Mouse (Mus musculus) embryonic facial prominence, embryonic 14.5 days (tissue): ENCODE data around the gene Ror1. TPM values are rescaled to one million over a fixed set of nuclear protein-coding genes. Genes with fewer than 3 reads are reported as not detected.

Source experiments
- ATAC-seq: fragments of 200-750 bp; cut with Nextera tagmentation; 2 replicates; pipeline ENCODE4 v1.8.0; 2017; ENCODE audit warnings: low read depth, moderate number of reproducible peaks, moderate TSS enrichment
- DNase-seq: peaks from one replicate; pipeline ENCODE4 v3.0.0-alpha.2; 2015; ENCODE audit warnings: low spot score
- H3K27ac ChIP-seq: fragments of 300-500 bp; sonication (generic); replicated peaks from 2 replicates; pipeline ENCODE4 v1.5.1; 2014; ENCODE audit warnings: low read depth, mild to moderate bottlenecking, low read length, moderate library complexity
- H3K27me3 ChIP-seq: fragments of 300-500 bp; sonication (generic); replicated peaks from 2 replicates; pipeline ENCODE4 v1.6.1; 2014; ENCODE audit warnings: low read length; ENCODE audit not compliant: control insufficient read depth, insufficient read depth
- H3K36me3 ChIP-seq: fragments of 300-500 bp; sonication (generic); 2 replicates; pipeline ENCODE4 v1.6.1; 2014; ENCODE audit warnings: low read length, mixed read lengths; ENCODE audit not compliant: control insufficient read depth, insufficient read depth
- H3K4me1 ChIP-seq: fragments of 300-500 bp; sonication (generic); 2 replicates; pipeline ENCODE4 v1.6.1; 2014; ENCODE audit warnings: antibody characterized with exemption, low read length; ENCODE audit not compliant: control insufficient read depth, insufficient read depth
- H3K4me2 ChIP-seq: fragments of 300-500 bp; sonication (generic); 2 replicates; pipeline ENCODE4 v1.6.1; 2014; ENCODE audit warnings: low read depth, mild to moderate bottlenecking, low read length, moderate library complexity, mixed read lengths
- H3K4me3 ChIP-seq: fragments of 300-500 bp; sonication (generic); 2 replicates; pipeline ENCODE4 v1.5.1; 2014; ENCODE audit warnings: low read depth, mild to moderate bottlenecking, low read length
- H3K9ac ChIP-seq: fragments of 300-500 bp; sonication (generic); 2 replicates; pipeline ENCODE4 v1.6.1; 2014; ENCODE audit warnings: low read depth, mild to moderate bottlenecking, low read length, moderate library complexity, mixed read lengths
- H3K9me3 ChIP-seq: fragments of 300-500 bp; sonication (generic); 2 replicates; pipeline ENCODE4 v1.6.1; 2016; ENCODE audit warnings: low read length; ENCODE audit not compliant: control insufficient read depth
- whole genome bisulfite sequencing: fragments of 180-500 bp; shearing (Covaris S2); extraction: QIAGEN DNeasy Blood & Tissue Kit; methylation state at CpG from one replicate; pipeline ENCODE4 v1.1.7; 2014; 5-methylcytosine and 5-hydroxymethylcytosine counted together
- polyA plus RNA-seq: library from polyadenylated mRNA; unstranded; fragments of >200 nt; fragmentation: Nextera tagmentation; extraction: Ambion mirVana; gene quantifications from 2 replicates; pipeline ENCODE4 v1.2.1, GENCODE M21; 2014

Ror1 gene
- polyA plus RNA-seq, 1 experiment from 2014 or later = 10.2 TPM

DNA sequence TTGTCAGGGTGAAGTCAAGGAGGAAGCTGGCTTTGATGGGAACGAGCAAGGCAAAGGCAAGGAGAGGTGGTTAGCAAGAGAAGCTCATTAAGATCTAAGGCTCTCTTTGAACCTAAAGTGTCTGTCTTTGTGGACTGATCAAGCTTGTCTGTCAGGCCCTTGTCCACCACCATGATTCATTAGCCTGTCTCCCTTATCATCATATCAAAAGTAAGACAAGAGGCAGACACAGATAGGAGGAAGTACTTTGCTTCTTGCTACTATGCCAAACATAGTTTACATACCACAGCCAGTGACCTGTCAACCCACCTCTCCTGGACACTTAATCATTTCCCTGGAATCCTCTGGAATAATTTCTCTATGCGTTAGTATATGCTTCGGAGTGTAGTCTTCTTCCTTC, 121.0 kb downstream of the Ror1 start:
- H3K4me1 ChIP-seq = 0 out of 2 replicates have a peak, but pooled peaks cover 8% of the 10 kb centered on the region
- ATAC-seq (no peak), DNase-seq (no peak)
- H3K9ac ChIP-seq = no peak overlapping the region
- no peaks in the 10 kb centered on the region for H3K27me3 ChIP-seq
- H3K9me3 ChIP-seq = no peaks in the 10 kb centered on the region
- 70% methylated on average over 3 of the region's 3 CpGs for WGBS
- H3K4me2 ChIP-seq = no peak overlapping the region
- H3K27ac ChIP-seq = no peak overlapping the region
- no peak overlapping the region for H3K4me3 ChIP-seq
- H3K36me3 ChIP-seq = no peaks in the 10 kb centered on the region

DNA sequence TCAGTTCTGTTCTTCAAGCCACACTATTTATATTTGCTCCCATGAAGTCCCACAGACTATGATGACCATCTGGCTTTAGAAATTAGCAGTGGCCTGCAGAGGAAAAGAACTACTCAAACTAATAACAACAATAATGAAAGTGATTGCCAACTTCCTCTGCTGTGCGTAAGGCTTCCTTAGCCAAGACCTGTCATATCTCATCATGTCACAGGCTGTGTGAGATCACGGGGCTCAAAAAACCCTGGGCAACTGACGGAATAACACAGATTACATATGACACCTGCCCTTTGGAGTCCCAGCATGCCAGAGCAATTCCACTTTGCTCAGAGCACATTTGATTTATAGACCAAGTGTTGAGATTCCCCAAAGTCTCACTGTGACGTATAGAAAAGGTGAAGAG, 123.4 kb downstream of the Ror1 start:
- 41% methylated on average over 4 of the region's 4 CpGs for WGBS
- Histone ChIP-seq H3K4me1 (0 out of 2 replicates have a peak, but pooled peaks cover 20% of the 10 kb centered on the region), H3K9ac (no peak overlapping the region), H3K27ac (no peak overlapping the region), H3K9me3 (no peaks in the 10 kb centered on the region), H3K4me3 (no peak overlapping the region), H3K27me3 (no peaks in the 10 kb centered on the region), H3K36me3 (no peaks in the 10 kb centered on the region), H3K4me2 (no peak overlapping the region)
- peak; percentile 58 for DNase-seq
- peak; percentile 41; the same call in 1 of the 2 replicates for ATAC-seq

DNA sequence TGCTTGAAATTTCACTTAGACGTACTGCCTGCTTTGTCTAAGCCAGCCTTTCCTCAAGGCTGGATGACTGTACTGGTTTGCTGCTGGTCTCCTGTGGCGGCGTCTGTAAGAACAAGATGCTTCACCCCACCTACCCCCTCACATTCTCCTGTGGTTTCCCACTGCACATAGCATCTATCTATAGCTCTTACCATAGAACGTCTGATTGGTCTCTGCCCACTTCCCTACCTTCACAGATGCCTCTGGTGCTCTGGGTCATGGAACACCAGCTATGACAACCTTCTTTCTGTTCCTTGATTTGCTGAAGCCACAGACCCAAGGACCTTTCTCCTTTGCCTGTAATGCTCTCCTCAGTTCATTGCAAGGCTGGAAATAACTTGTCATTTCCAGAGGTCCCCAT, 124.0 kb downstream of the Ror1 start:
- H3K27me3 ChIP-seq = no peaks in the 10 kb centered on the region
- ATAC-seq = no peak
- H3K9me3 ChIP-seq = no peaks in the 10 kb centered on the region
- H3K4me1 ChIP-seq = 0 out of 2 replicates have a peak, but pooled peaks cover 17% of the 10 kb centered on the region
- H3K36me3 ChIP-seq = no peaks in the 10 kb centered on the region
- DNase-seq = no peak
- no peak overlapping the region for H3K9ac ChIP-seq
- 72% methylated on average over 4 of the region's 4 CpGs for WGBS
- no peak overlapping the region for H3K4me2 ChIP-seq
- H3K27ac ChIP-seq = no peak overlapping the region
- H3K4me3 ChIP-seq = no peak overlapping the region

DNA sequence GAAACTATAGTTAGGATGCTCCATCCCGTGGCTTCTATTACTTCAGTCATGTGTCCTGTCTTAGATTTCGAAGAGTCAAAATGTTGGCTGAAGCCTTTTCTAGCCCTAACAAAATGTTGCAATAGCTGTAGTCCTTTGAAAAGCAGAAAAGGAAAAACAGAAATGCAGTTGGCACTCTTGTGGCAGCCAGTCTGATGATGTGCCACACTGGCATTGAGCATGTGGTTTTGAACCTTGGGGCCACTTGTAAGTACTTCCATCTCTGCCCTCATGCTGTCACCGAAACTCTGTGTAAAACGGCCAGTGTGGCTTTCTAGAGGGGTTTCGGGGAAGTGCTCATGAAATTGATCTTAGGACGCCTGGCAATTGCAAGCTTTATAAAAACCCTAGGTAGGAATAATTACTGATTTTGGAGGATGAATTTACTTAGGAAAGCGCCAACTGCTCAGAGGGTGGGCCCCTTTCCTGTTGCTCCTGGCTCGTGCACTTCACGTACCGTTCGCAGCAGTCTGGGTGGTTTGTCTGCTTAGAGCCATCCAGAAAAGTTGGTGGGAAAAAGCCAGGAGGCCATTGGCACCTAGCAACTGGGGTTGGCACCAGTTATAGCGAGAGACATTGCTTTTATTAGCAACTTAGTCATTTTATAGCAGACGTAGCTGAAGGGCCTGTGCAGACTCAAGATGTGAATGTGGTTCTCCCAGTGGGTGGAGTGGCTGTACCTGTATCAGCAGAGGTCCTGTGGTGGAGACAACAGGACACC, 126.6 kb downstream of the Ror1 start:
- DNase-seq (no peak), ATAC-seq (no peak)
- Histone ChIP-seq H3K4me2 (no peak overlapping the region), H3K9me3 (no peaks in the 10 kb centered on the region), H3K9ac (no peak overlapping the region), H3K4me1 (peaks cover 22% of the 10 kb centered on the region; the same call in 1 of the 2 replicates), H3K27me3 (no peaks in the 10 kb centered on the region), H3K27ac (no peak overlapping the region), H3K4me3 (no peak overlapping the region), H3K36me3 (no peaks in the 10 kb centered on the region)
- WGBS = 63% methylated on average over 13 of the region's 13 CpGs

DNA sequence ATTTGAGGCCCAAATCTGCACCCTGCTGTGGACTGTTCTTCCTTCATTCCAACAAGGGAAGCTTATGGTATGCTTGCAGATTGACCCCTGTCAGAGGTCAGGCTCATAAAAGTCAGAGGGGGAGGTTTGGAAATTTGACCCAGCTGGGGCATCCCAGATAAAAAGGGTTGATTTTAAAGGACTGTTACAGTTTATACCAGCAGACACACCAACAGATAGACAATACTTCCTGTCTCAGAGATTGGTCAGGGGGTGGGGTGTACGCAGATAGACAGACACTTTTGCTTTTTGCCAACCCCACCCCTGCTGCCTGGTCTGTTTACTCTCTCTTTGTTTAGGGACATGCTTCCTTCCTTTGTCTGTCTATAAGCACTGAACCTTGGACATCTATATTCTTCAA, 127.9 kb downstream of the Ror1 start:
- Histone ChIP-seq H3K9me3 (no peaks in the 10 kb centered on the region), H3K4me1 (peaks cover 22% of the 10 kb centered on the region; the same call in 1 of the 2 replicates), H3K27me3 (no peaks in the 10 kb centered on the region), H3K36me3 (no peaks in the 10 kb centered on the region), H3K27ac (no peak overlapping the region), H3K4me3 (no peak overlapping the region), H3K4me2 (no peak overlapping the region), H3K9ac (no peak overlapping the region)
- ATAC-seq (no peak), DNase-seq (no peak)
- WGBS = 27% methylated on average over 1 of the region's 1 CpGs

DNA sequence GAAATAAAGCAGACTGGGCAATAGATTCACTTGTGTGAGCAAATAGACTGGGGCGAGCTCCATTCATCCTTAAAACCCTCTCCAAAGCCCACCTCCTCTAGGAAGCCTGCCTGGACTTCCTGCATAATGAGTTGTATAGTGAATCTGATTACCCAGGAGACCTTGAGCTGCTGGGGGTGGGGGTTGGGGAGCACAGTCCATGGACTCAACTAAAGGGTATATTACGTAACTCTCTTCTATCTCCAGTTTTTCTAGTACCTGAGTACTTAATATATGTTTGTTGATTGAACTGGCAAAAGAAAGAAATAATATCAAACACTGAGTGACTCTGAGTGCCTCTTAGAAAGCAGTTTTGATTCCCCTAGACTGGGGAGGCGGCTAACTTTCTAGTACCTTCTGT, 128.4 kb downstream of the Ror1 start:
- Histone ChIP-seq H3K4me1 (peaks cover 19% of the 10 kb centered on the region; the same call in 1 of the 2 replicates), H3K36me3 (no peaks in the 10 kb centered on the region), H3K9me3 (no peaks in the 10 kb centered on the region), H3K4me3 (no peak overlapping the region), H3K27ac (no peak overlapping the region), H3K27me3 (no peaks in the 10 kb centered on the region), H3K9ac (no peak overlapping the region), H3K4me2 (no peak overlapping the region)
- DNase-seq (no peak), ATAC-seq (no peak)
- WGBS = 81% methylated on average over 3 of the region's 3 CpGs

DNA sequence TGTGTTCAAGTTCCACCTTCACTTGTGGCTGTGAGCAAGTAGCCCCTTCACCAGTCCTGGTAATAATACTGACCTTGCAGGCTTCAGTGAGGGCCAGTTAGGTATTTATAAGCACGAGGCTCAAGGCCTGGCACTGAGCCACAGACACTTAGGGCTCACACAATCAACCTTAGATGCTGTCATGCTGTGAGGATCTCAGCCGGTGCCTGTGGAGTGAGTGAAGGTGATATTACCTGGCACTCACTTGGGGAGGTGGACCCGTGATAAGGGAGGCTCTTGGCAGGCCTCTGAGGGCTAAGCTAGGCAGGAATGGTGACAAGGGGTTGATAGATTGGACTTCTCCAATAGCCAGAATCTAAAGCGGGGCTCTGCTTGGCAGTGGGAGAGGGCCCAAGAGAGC, 131.0 kb downstream of the Ror1 start:
- Histone ChIP-seq H3K9ac (no peak overlapping the region), H3K4me2 (no peak overlapping the region), H3K9me3 (no peaks in the 10 kb centered on the region), H3K36me3 (no peaks in the 10 kb centered on the region), H3K4me1 (peaks cover 18% of the 10 kb centered on the region; the same call in 1 of the 2 replicates), H3K27me3 (no peaks in the 10 kb centered on the region), H3K4me3 (no peak overlapping the region), H3K27ac (no peak overlapping the region)
- WGBS = 60% methylated on average over 4 of the region's 4 CpGs
- DNase-seq (no peak), ATAC-seq (no peak)

DNA sequence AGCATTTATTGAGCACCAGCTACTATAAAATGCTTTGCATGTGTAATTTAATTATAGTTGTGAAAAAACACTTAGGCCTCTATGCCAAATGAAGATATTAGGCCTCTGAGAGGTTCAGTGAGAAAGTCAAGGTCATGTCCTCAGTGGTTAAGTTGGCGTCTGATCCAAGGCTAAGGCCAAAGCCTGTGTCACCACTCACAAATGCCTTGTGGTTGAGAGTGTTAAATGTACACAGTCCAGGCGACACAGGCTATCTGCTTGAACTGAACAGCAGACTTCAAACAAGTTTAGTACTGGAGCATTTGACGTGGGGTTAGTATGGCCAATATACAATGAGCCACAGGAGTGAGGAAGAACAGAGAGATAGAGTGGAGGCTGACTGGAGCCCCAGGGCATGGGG, 132.5 kb downstream of the Ror1 start:
- 77% methylated on average over 3 of the region's 3 CpGs for WGBS
- no peak overlapping the region for H3K9ac ChIP-seq
- DNase-seq (no peak), ATAC-seq (no peak)
- no peaks in the 10 kb centered on the region for H3K36me3 ChIP-seq
- H3K4me1 ChIP-seq = peaks cover 14% of the 10 kb centered on the region; the same call in 1 of the 2 replicates
- H3K27me3 ChIP-seq = no peaks in the 10 kb centered on the region
- H3K4me2 ChIP-seq = no peak overlapping the region
- H3K9me3 ChIP-seq = no peaks in the 10 kb centered on the region
- no peak overlapping the region for H3K27ac ChIP-seq
- no peak overlapping the region for H3K4me3 ChIP-seq

DNA sequence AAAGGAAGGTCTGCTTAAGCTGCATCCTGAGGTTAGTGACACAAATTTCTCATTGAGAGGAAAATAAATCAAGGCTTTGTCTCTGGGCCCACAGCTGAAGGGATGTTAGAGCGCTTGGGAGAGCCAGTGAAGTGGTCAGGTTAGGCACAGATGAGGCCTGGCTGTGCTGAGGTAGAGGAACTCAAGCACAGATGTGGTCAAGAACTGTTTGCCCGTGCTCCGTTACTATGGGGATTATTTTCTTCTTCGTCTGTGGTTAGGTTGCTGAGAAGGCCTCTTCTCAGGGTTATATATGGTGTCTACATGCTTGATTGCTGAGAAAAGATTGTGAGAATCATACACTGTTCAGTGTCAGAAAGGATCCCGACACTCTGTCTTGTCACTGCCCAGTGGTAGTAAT, 134.7 kb downstream of the Ror1 start:
- Histone ChIP-seq H3K36me3 (no peaks in the 10 kb centered on the region), H3K9me3 (no peaks in the 10 kb centered on the region), H3K9ac (no peak overlapping the region), H3K4me2 (no peak overlapping the region), H3K4me3 (no peak overlapping the region), H3K27ac (no peak overlapping the region), H3K4me1 (peaks cover 7% of the 10 kb centered on the region; the same call in 1 of the 2 replicates), H3K27me3 (no peaks in the 10 kb centered on the region)
- 75% methylated on average over 5 of the region's 5 CpGs for WGBS
- DNase-seq = no peak
- ATAC-seq = no peak
